Mouse (Mus musculus) embryonic facial prominence, embryonic 13.5 days (tissue): Measurements from ENCODE around the gene Pear1. TPM values are rescaled to one million over a fixed set of nuclear protein-coding genes. Genes with fewer than 3 reads are reported as not detected.

Source experiments
- ATAC-seq: fragments of 200-750 bp; cut with Nextera tagmentation; 2 replicates; pipeline ENCODE4 v1.8.0; 2017; ENCODE audit warnings: low read depth; ENCODE audit not compliant: insufficient number of reproducible peaks, insufficient read depth, low FRiP score, low TSS enrichment
- H3K27ac ChIP-seq: fragments of 300-500 bp; sonication (generic); 2 replicates; pipeline ENCODE4 v1.5.1; 2015; ENCODE audit warnings: moderate library complexity, mild to moderate bottlenecking, inconsistent platforms
- H3K27me3 ChIP-seq: fragments of 300-500 bp; sonication (generic); 2 replicates; pipeline ENCODE4 v1.6.1; 2015; ENCODE audit warnings: mild to moderate bottlenecking, inconsistent platforms
- H3K36me3 ChIP-seq: fragments of 300-500 bp; sonication (generic); 2 replicates; pipeline ENCODE4 v1.6.1; 2015; ENCODE audit warnings: mild to moderate bottlenecking, inconsistent platforms
- H3K4me1 ChIP-seq: fragments of 300-500 bp; sonication (generic); 2 replicates; pipeline ENCODE4 v1.6.1; 2015; ENCODE audit warnings: inconsistent platforms
- H3K4me2 ChIP-seq: fragments of 300-500 bp; sonication (generic); 2 replicates; pipeline ENCODE4 v1.6.1; 2015; ENCODE audit warnings: moderate library complexity, mild to moderate bottlenecking, inconsistent platforms
- H3K4me3 ChIP-seq: fragments of 300-500 bp; sonication (generic); 2 replicates; pipeline ENCODE4 v1.5.1; 2015; ENCODE audit warnings: mild to moderate bottlenecking, inconsistent platforms
- H3K9ac ChIP-seq: fragments of 300-500 bp; sonication (generic); 2 replicates; pipeline ENCODE4 v1.6.1; 2015; ENCODE audit warnings: mild to moderate bottlenecking, inconsistent platforms
- H3K9me3 ChIP-seq: fragments of 300-500 bp; sonication (generic); 2 replicates; pipeline ENCODE4 v1.6.1; 2016; ENCODE audit warnings: inconsistent platforms
- WGBS: fragments of 180-500 bp; shearing (Covaris S2); methylation state at CpG from one replicate; pipeline ENCODE4 v1.1.7; 2015; ENCODE audit warnings: mixed read lengths; 5-methylcytosine and 5-hydroxymethylcytosine counted together
- polyA plus RNA-seq: library from polyadenylated mRNA; unstranded; fragments of >200 nt; fragmentation: Nextera tagmentation; extraction: Ambion mirVana; gene quantifications from 2 replicates; pipeline ENCODE4 v1.2.1, GENCODE M21; 2015

Pear1 gene
- polyA plus RNA-seq, 1 experiment from 2014 or later, result 12.5 TPM

GRCm38 (mm10) chr3:87778283-87778682 lies 45.8 kb downstream of the Pear1 start:
- Histone ChIP-seq H3K27me3 (peaks cover 50% of the 10 kb centered on the region), H3K27ac (no peak overlapping the region), H3K9ac (peak overlapping the region; percentile 7; the same call in 1 of the 2 replicates), H3K4me1 (peaks cover 14% of the 10 kb centered on the region), H3K9me3 (no peaks in the 10 kb centered on the region), H3K4me3 (no peak overlapping the region), H3K36me3 (no peaks in the 10 kb centered on the region), H3K4me2 (peak overlapping the region; percentile 42)
- no peak for ATAC-seq
- WGBS, result 56% methylated on average over 23 of the region's 23 CpGs

GRCm38 (mm10) chr3:87771088-87771487 lies 53.0 kb downstream of the Pear1 start:
- Histone ChIP-seq H3K27me3 (peaks cover 44% of the 10 kb centered on the region), H3K4me3 (no peak overlapping the region), H3K36me3 (no peaks in the 10 kb centered on the region), H3K27ac (no peak overlapping the region), H3K9ac (no peak overlapping the region), H3K4me2 (no peak overlapping the region), H3K9me3 (no peaks in the 10 kb centered on the region), H3K4me1 (peaks cover 11% of the 10 kb centered on the region; the same call in 1 of the 2 replicates)
- WGBS, result 46% methylated on average over 6 of the region's 6 CpGs
- no peak for ATAC-seq

GRCm38 (mm10) chr3:87770280-87770679 lies 53.8 kb downstream of the Pear1 start:
- no peak overlapping the region for H3K9ac ChIP-seq
- H3K4me3 ChIP-seq, result no peak overlapping the region
- H3K27me3 ChIP-seq, result peaks cover 38% of the 10 kb centered on the region
- ATAC-seq, result no peak
- H3K27ac ChIP-seq, result no peak overlapping the region
- H3K4me1 ChIP-seq, result peaks cover 15% of the 10 kb centered on the region
- no peaks in the 10 kb centered on the region for H3K36me3 ChIP-seq
- H3K9me3 ChIP-seq, result no peaks in the 10 kb centered on the region
- WGBS, result 0% methylated on average over 4 of the region's 4 CpGs
- H3K4me2 ChIP-seq, result no peak overlapping the region

- no peak overlapping the region for H3K4me2 ChIP-seq
- no peak overlapping the region for H3K4me3 ChIP-seq
- no peak overlapping the region for H3K9ac ChIP-seq
- 80% methylated on average over 8 of the region's 8 CpGs for WGBS
- H3K4me1 ChIP-seq, result peaks cover 23% of the 10 kb centered on the region
- H3K36me3 ChIP-seq, result no peaks in the 10 kb centered on the region
- H3K27ac ChIP-seq, result no peak overlapping the region
- ATAC-seq, result no peak
- H3K27me3 ChIP-seq, result peaks cover 37% of the 10 kb centered on the region
- H3K9me3 ChIP-seq, result no peaks in the 10 kb centered on the region
Measured at GRCm38 (mm10) chr3:87769506-87769905, 54.6 kb downstream of the Pear1 start.

GRCm38 (mm10) chr3:87768844-87769243 lies 55.3 kb downstream of the Pear1 start:
- peak overlapping the region; percentile 65 for H3K4me2 ChIP-seq
- H3K27ac ChIP-seq, result peak overlapping the region; percentile 57; the same call in 1 of the 2 replicates
- under 1% methylated on average over 31 of the region's 37 CpGs for WGBS
- H3K9ac ChIP-seq, result peak overlapping the region; percentile 65
- no peak for ATAC-seq
- peak overlapping the region; percentile 52 for H3K4me3 ChIP-seq
- H3K36me3 ChIP-seq, result no peaks in the 10 kb centered on the region
- peaks cover 29% of the 10 kb centered on the region for H3K4me1 ChIP-seq
- H3K9me3 ChIP-seq, result no peaks in the 10 kb centered on the region
- peaks cover 37% of the 10 kb centered on the region for H3K27me3 ChIP-seq

- Histone ChIP-seq H3K27me3 (peaks cover 37% of the 10 kb centered on the region), H3K4me1 (peaks cover 33% of the 10 kb centered on the region), H3K27ac (peak overlapping the region; percentile 57), H3K4me2 (peak overlapping the region; percentile 65), H3K9ac (peak overlapping the region; percentile 65), H3K9me3 (no peaks in the 10 kb centered on the region), H3K4me3 (peak overlapping the region; percentile 52), H3K36me3 (no peaks in the 10 kb centered on the region)
- 48% methylated on average over 6 of the region's 6 CpGs for WGBS
- ATAC-seq, result no peak
Measured at GRCm38 (mm10) chr3:87768431-87768830, 55.7 kb downstream of the Pear1 start.

GRCm38 (mm10) chr3:87767764-87768163 lies 56.3 kb downstream of the Pear1 start:
- H3K27ac ChIP-seq, result 0 out of 2 replicates have a peak overlapping the region, but pooled peaks have one; percentile 30
- 64% methylated on average over 8 of the region's 8 CpGs for WGBS
- no peaks in the 10 kb centered on the region for H3K36me3 ChIP-seq
- H3K9me3 ChIP-seq, result no peaks in the 10 kb centered on the region
- peak overlapping the region; percentile 65 for H3K4me2 ChIP-seq
- H3K4me3 ChIP-seq, result peak overlapping the region; percentile 52
- ATAC-seq, result no peak
- H3K9ac ChIP-seq, result peak overlapping the region; percentile 37; the same call in 1 of the 2 replicates
- peaks cover 36% of the 10 kb centered on the region for H3K27me3 ChIP-seq
- peaks cover 39% of the 10 kb centered on the region for H3K4me1 ChIP-seq

- Histone ChIP-seq H3K27me3 (peaks cover 22% of the 10 kb centered on the region), H3K9ac (no peak overlapping the region), H3K27ac (no peak overlapping the region), H3K4me1 (peaks cover 54% of the 10 kb centered on the region), H3K36me3 (no peaks in the 10 kb centered on the region), H3K9me3 (no peaks in the 10 kb centered on the region), H3K4me3 (no peak overlapping the region), H3K4me2 (no peak overlapping the region)
- 82% methylated on average over 3 of the region's 3 CpGs for WGBS
- ATAC-seq, result no peak
Measured at GRCm38 (mm10) chr3:87766284-87766667, 57.8 kb downstream of the Pear1 start.

GRCm38 (mm10) chr3:87765631-87766283 lies 58.3 kb downstream of the Pear1 start:
- Histone ChIP-seq H3K4me1 (peaks cover 56% of the 10 kb centered on the region), H3K27me3 (peaks cover 19% of the 10 kb centered on the region), H3K9me3 (no peaks in the 10 kb centered on the region), H3K4me2 (0 out of 2 replicates have a peak overlapping the region, but pooled peaks have one; percentile 54), H3K4me3 (no peak overlapping the region), H3K27ac (peak overlapping the region; percentile 91; the same call in 1 of the 2 replicates), H3K36me3 (no peaks in the 10 kb centered on the region), H3K9ac (no peak overlapping the region)
- WGBS, result 74% methylated on average over 5 of the region's 5 CpGs
- no peak for ATAC-seq

- Histone ChIP-seq H3K27me3 (peaks cover 18% of the 10 kb centered on the region), H3K9ac (peak overlapping the region; percentile 12; the same call in 1 of the 2 replicates)
Measured at GRCm38 (mm10) chr3:87765091-87765490, 59.0 kb downstream of the Pear1 start.

GRCm38 (mm10) chr3:87764506-87764905 lies 59.6 kb downstream of the Pear1 start:
- peak overlapping the region; percentile 28 for H3K4me3 ChIP-seq
- H3K4me2 ChIP-seq, result peak overlapping the region; percentile 54
- H3K9ac ChIP-seq, result peak overlapping the region; percentile 12; the same call in 1 of the 2 replicates
- peaks cover 15% of the 10 kb centered on the region for H3K27me3 ChIP-seq
- peaks cover 56% of the 10 kb centered on the region for H3K4me1 ChIP-seq
- H3K27ac ChIP-seq, result peak overlapping the region; percentile 91
- no peak for ATAC-seq
- H3K9me3 ChIP-seq, result no peaks in the 10 kb centered on the region
- no peaks in the 10 kb centered on the region for H3K36me3 ChIP-seq
- 16% methylated on average over 10 of the region's 10 CpGs for WGBS

More at GRCm38 (mm10) chr3:87765091-87765490, 59.0 kb downstream of the Pear1 start:
- Histone ChIP-seq H3K4me2 (peak overlapping the region; percentile 54), H3K9me3 (no peaks in the 10 kb centered on the region), H3K27ac (peak overlapping the region; percentile 91), H3K4me1 (peaks cover 56% of the 10 kb centered on the region), H3K36me3 (no peaks in the 10 kb centered on the region), H3K4me3 (no peak overlapping the region)
- 26% methylated on average over 10 of the region's 10 CpGs for WGBS
- ATAC-seq, result no peak

GRCm38 (mm10) chr3:87763683-87764289 lies 60.3 kb downstream of the Pear1 start:
- Histone ChIP-seq H3K4me2 (peak overlapping the region; percentile 54), H3K36me3 (no peaks in the 10 kb centered on the region), H3K27me3 (peaks cover 12% of the 10 kb centered on the region), H3K4me3 (peak overlapping the region; percentile 28), H3K4me1 (peaks cover 60% of the 10 kb centered on the region), H3K27ac (peak overlapping the region; percentile 91), H3K9me3 (no peaks in the 10 kb centered on the region), H3K9ac (peak overlapping the region; percentile 46; the same call in 1 of the 2 replicates)
- ATAC-seq, result peak; percentile 79
- WGBS, result 7% methylated on average over 15 of the region's 15 CpGs
